Mouse (Mus musculus): ENCODE measurements around the gene Tex2. TPM values are rescaled to one million over a fixed set of nuclear protein-coding genes. Genes with fewer than 3 reads are reported as not detected.
"Not testable (repeated sequence)": the region's sequence is repeated elsewhere in the genome, so short reads cannot be mapped to it uniquely, and the experiment has no call there.

Tex2 gene
- polyA plus RNA-seq, 1 experiment from 2014 or later: 12.0 TPM

DNA sequence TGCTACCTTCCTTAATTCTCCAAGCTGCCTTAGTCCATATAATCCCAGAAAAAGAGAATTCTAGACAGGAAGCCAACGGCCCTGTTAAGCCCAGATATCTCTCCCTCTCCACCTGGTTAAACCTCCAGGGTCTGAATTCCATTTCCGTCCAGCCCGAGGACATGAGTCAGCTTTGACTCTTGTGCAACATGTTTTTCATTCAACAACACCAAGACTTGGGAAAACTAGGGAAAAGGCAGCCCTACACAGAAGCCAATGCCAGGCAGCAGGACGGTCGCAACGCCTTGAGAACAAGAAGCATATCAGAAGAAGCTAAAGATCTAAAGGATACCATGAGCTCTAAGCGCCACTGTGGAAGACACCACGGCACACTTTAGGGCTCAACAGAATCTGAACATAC, 32.8 kb downstream of the Tex2 start:
- H3K27me3 ChIP-seq (replicated peaks; ENCODE audit: control insufficient read depth, insufficient read depth, low read length): no peaks in the 10 kb centered on the region
- H3K4me2 ChIP-seq (ENCODE audit: low read depth, low read length): no peak overlapping the region
- no peaks in the 10 kb centered on the region for H3K36me3 ChIP-seq (ENCODE audit: control insufficient read depth, insufficient read depth, low read length)
- H3K4me1 ChIP-seq (ENCODE audit: control insufficient read depth, insufficient read depth, low read length): no peaks in the 10 kb centered on the region
- 84% methylated on average over 8 of the region's 8 CpGs for WGBS
- DNase-seq (ENCODE audit: low spot score) (no peak), ATAC-seq (ENCODE audit: low read depth) (no peak)
- H3K9ac ChIP-seq (ENCODE audit: low read depth, low read length): no peak overlapping the region
- no peaks in the 10 kb centered on the region for H3K9me3 ChIP-seq (ENCODE audit: control insufficient read depth, low read length)
- no peak overlapping the region for H3K27ac ChIP-seq (replicated peaks; ENCODE audit: low read depth, low read length)
- no peak overlapping the region for H3K4me3 ChIP-seq (ENCODE audit: low read depth, low read length)

DNA sequence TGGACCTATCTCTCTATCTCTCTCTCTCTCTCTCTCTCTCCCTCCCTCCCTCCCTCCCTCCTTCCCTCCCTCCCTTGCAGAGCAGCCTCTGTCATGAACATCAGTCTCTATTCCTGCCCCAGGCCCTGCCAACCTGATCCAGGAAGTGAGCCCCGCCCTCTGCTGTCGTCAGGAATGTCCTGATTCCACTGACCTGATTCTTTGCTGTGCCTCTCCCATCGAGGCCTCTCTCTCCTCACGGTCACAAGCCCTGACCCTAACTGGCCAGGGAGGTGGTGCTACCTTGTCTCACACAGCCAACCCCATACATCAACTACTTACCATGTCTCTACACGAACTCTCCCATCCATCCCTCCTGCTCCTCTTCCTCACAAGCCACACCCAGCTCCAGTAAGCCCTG, 33.3 kb downstream of the Tex2 start:
- H3K27ac ChIP-seq (replicated peaks; ENCODE audit: low read depth, low read length): no peak overlapping the region
- 33% methylated on average over 5 of the region's 5 CpGs for WGBS
- no peaks in the 10 kb centered on the region for H3K4me1 ChIP-seq (ENCODE audit: control insufficient read depth, insufficient read depth, low read length)
- H3K4me2 ChIP-seq (ENCODE audit: low read depth, low read length): no peak overlapping the region
- H3K9ac ChIP-seq (ENCODE audit: low read depth, low read length): no peak overlapping the region
- H3K36me3 ChIP-seq (ENCODE audit: control insufficient read depth, insufficient read depth, low read length): no peaks in the 10 kb centered on the region
- DNase-seq (ENCODE audit: low spot score) (no peak), ATAC-seq (ENCODE audit: low read depth) (no peak)
- no peak overlapping the region for H3K4me3 ChIP-seq (ENCODE audit: low read depth, low read length)
- H3K9me3 ChIP-seq (ENCODE audit: control insufficient read depth, low read length): no peaks in the 10 kb centered on the region
- no peaks in the 10 kb centered on the region for H3K27me3 ChIP-seq (replicated peaks; ENCODE audit: control insufficient read depth, insufficient read depth, low read length)

DNA sequence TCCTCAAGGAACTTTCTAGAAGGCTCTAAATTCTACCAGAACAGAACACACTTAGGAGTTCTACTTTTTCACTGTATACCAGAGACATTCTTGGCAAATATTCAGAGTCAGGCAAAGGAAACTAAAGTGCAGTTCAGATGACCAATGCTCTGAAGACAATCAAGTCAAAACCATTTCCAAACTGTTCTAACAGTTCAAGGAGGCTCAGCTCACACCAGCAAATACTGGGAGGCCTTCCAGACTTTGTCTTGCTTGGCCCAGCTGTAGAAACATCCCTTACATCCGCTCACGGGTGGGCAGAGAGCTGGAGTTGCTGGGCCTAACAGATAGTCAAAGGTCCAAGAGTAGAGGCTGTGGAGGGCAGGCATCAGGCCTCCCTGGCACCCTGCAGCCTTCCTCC, 34.1 kb downstream of the Tex2 start:
- no peaks in the 10 kb centered on the region for H3K4me1 ChIP-seq (ENCODE audit: control insufficient read depth, insufficient read depth, low read length)
- no peak for ATAC-seq (ENCODE audit: low read depth)
- no peaks in the 10 kb centered on the region for H3K27me3 ChIP-seq (replicated peaks; ENCODE audit: control insufficient read depth, insufficient read depth, low read length)
- no peak overlapping the region for H3K9ac ChIP-seq (ENCODE audit: low read depth, low read length)
- H3K36me3 ChIP-seq (ENCODE audit: control insufficient read depth, insufficient read depth, low read length): no peaks in the 10 kb centered on the region
- H3K4me3 ChIP-seq (ENCODE audit: low read depth, low read length): no peak overlapping the region
- H3K4me2 ChIP-seq (ENCODE audit: low read depth, low read length): no peak overlapping the region
- H3K9me3 ChIP-seq (ENCODE audit: control insufficient read depth, low read length): no peaks in the 10 kb centered on the region
- no peak overlapping the region for H3K27ac ChIP-seq (replicated peaks; ENCODE audit: low read depth, low read length)
- no peak for DNase-seq (ENCODE audit: low spot score)
- WGBS: 86% methylated on average over 2 of the region's 2 CpGs

DNA sequence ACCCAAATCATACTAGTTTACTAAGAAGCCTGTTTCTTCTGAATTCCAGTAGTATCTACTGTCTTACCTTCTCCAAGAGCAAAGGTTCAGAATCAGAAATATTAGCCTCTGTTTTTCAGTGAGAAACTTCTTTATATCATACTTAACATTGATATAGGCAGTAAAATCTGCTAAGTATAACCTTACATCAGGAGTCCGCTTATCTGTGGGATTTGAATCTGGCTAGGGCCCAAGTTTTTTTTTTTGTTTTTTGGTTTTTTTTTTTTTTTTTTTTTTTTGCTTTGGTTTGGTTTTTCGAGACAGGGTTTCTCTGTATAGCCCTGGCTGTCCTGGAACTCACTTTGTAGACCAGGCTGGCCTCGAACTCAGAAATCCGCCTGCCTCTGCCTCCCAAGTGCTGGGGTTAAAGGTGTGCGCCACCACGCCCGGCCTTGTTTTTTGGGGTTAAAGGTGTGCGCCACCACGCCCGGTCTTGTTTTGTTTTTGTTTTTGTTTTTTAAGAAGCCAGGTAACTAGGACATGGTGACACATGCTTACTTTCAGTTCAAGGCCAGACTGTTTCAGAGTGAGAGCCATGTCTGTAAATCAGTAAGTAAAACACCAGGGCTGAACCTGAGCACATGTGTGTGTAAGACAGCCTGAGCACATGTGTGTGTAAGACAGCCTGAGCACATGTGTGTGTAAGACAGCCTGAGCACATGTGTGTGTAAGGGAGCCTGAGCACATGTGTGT, 35.4 kb downstream of the Tex2 start:
- not testable (repeated sequence) for H3K4me3 ChIP-seq (ENCODE audit: low read depth, low read length); H3K27ac ChIP-seq (replicated peaks; ENCODE audit: low read depth, low read length); H3K4me1 ChIP-seq (ENCODE audit: control insufficient read depth, insufficient read depth, low read length); ATAC-seq (ENCODE audit: low read depth); H3K27me3 ChIP-seq (replicated peaks; ENCODE audit: control insufficient read depth, insufficient read depth, low read length); H3K36me3 ChIP-seq (ENCODE audit: control insufficient read depth, insufficient read depth, low read length); H3K9ac ChIP-seq (ENCODE audit: low read depth, low read length); DNase-seq (ENCODE audit: low spot score); H3K4me2 ChIP-seq (ENCODE audit: low read depth, low read length); H3K9me3 ChIP-seq (ENCODE audit: control insufficient read depth, low read length)
- 89% methylated on average over 10 of the region's 10 CpGs for WGBS

DNA sequence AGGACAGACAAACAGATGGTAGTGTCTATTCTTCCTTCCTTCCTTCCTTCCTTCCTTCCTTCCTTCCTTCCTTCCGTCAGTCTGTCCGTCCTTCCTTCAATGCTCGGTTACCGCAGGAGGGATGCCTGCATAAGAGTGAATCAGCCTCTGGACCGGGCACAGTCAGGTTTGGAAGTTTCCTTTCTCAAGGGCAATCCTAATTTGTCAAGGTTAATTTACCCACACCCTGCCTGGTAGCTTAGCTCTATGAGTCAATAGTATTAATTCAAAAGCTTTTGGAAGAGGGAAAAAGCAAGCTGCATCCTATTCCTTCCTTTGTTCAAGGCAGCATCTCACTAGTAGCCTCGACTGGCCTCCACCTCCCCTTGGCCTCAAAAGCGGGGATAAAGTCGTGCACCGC, 38.8 kb downstream of the Tex2 start:
- 78% methylated on average over 9 of the region's 9 CpGs for WGBS
- no peak overlapping the region for H3K27ac ChIP-seq (replicated peaks; ENCODE audit: low read depth, low read length)
- ATAC-seq (ENCODE audit: low read depth): no peak
- H3K36me3 ChIP-seq (ENCODE audit: control insufficient read depth, insufficient read depth, low read length): no peaks in the 10 kb centered on the region
- no peak overlapping the region for H3K9ac ChIP-seq (ENCODE audit: low read depth, low read length)
- H3K9me3 ChIP-seq (ENCODE audit: control insufficient read depth, low read length): no peaks in the 10 kb centered on the region
- peaks cover 18% of the 10 kb centered on the region; the same call in 1 of the 2 replicates for H3K4me1 ChIP-seq (ENCODE audit: control insufficient read depth, insufficient read depth, low read length)
- no peak overlapping the region for H3K4me3 ChIP-seq (ENCODE audit: low read depth, low read length)
- no peak overlapping the region for H3K4me2 ChIP-seq (ENCODE audit: low read depth, low read length)
- DNase-seq (ENCODE audit: low spot score): no peak
- H3K27me3 ChIP-seq (replicated peaks; ENCODE audit: control insufficient read depth, insufficient read depth, low read length): no peaks in the 10 kb centered on the region

DNA sequence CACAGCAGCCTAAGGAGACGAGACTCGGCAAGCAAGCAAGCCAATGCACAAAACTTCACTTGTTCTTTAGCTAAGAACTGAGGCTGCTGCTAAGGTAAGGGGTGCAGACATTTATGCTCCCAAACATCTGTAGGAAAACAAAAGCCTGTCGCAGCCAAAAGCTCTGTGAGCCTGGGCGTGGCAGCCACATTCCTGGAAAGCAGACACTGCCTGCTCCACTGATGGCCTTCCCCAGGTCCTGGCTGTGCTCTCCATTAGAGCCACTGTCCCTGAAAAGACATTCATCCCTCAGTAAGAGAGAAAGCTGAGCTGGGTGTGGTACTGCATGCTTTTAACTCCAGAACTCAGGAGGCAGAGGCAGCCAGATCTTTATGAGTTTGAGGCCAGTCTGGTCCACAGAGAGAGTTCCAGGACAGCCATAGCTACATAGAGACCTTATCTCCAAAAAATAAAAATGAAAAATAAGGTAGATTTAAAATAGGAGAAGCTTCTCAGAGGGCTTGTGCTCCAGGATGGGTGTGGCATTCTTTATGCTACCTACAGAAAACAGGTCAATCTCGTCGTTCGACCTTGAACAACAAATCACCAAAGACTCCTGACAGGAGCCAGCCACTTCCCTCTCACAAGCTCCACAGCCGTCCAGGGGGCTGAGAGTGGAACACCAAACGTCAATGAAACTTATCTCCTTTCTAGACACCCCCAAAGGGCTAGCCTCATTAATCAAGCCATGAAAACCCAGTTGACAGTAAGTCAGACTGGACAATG, 39.6 kb downstream of the Tex2 start:
- H3K9me3 ChIP-seq (ENCODE audit: control insufficient read depth, low read length): no peaks in the 10 kb centered on the region
- no peak for DNase-seq (ENCODE audit: low spot score)
- H3K27me3 ChIP-seq (replicated peaks; ENCODE audit: control insufficient read depth, insufficient read depth, low read length): no peaks in the 10 kb centered on the region
- H3K4me3 ChIP-seq (ENCODE audit: low read depth, low read length): no peak overlapping the region
- no peak overlapping the region for H3K4me2 ChIP-seq (ENCODE audit: low read depth, low read length)
- no peaks in the 10 kb centered on the region for H3K36me3 ChIP-seq (ENCODE audit: control insufficient read depth, insufficient read depth, low read length)
- H3K4me1 ChIP-seq (ENCODE audit: control insufficient read depth, insufficient read depth, low read length): peaks cover 18% of the 10 kb centered on the region
- no peak for ATAC-seq (ENCODE audit: low read depth)
- H3K9ac ChIP-seq (ENCODE audit: low read depth, low read length): no peak overlapping the region
- 52% methylated on average over 9 of the region's 9 CpGs for WGBS
- peak overlapping the region; percentile 46; the same call in 1 of the 2 replicates for H3K27ac ChIP-seq (replicated peaks; ENCODE audit: low read depth, low read length)

DNA sequence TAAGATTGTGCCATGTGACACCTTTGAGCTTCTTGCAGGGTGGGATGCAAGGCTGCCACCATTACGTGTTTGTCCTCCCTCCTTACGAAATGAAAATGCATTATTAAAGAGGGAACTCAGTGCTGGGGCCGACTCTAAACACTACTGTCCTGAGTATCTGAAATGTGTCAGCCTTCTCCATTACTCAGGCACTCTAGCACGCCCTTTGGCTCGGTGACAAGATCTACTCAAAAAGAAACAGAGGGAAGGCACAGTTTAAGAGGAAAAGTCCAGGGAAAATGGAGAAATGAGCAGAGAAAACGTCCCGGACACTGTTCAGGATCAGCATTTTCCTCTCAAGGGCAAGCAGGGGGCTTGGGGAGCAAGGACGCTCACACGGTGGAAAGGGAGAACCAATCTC, 40.3 kb downstream of the Tex2 start:
- Histone ChIP-seq H3K4me2 (ENCODE audit: low read depth, low read length) (no peak overlapping the region), H3K4me1 (ENCODE audit: control insufficient read depth, insufficient read depth, low read length) (peaks cover 18% of the 10 kb centered on the region), H3K27ac (replicated peaks; ENCODE audit: low read depth, low read length) (peak overlapping the region; percentile 46; the same call in 1 of the 2 replicates), H3K9me3 (ENCODE audit: control insufficient read depth, low read length) (no peaks in the 10 kb centered on the region), H3K36me3 (ENCODE audit: control insufficient read depth, insufficient read depth, low read length) (peaks cover 5% of the 10 kb centered on the region; the same call in 1 of the 2 replicates), H3K27me3 (replicated peaks; ENCODE audit: control insufficient read depth, insufficient read depth, low read length) (no peaks in the 10 kb centered on the region), H3K4me3 (ENCODE audit: low read depth, low read length) (no peak overlapping the region), H3K9ac (ENCODE audit: low read depth, low read length) (no peak overlapping the region)
- ATAC-seq (ENCODE audit: low read depth) (no peak), DNase-seq (ENCODE audit: low spot score) (no peak)
- WGBS: 58% methylated on average over 9 of the region's 9 CpGs

DNA sequence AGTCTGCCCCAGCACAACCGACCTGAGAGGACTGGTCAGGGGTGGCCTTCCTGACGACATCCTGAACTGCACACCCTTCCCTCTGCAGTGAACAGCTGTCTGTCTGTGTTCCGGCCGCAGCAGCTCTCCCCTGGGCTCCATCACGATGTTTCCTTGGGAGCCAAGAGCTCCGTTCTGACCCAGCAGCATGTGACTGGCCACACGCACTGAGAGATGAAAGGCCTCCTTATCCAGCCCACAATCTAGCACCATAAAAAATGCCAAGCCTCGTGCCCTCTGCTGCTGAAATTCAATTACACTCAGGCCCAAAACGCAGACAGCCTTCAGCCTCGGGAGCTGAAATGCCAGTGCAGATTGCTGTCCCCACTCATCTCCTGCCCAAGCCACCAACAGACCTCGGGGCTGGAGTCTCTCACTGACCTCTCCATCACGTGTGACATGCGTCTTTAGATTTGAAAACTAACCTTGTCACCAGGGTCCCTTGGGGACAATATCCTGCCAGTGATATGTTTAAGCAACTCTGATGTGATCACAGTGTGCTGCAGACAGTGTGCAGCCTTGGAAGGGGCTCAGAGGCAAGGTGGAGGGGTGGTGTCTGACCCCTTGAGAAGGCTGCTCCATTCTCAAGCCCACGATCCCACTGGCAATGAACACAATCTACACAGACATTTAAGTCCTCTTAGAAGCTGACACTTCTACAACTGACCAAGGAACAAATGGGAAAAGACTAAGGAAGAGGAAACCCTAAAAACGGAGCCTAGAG, 41.0 kb downstream of the Tex2 start:
- H3K27me3 ChIP-seq (replicated peaks; ENCODE audit: control insufficient read depth, insufficient read depth, low read length): no peaks in the 10 kb centered on the region
- H3K4me2 ChIP-seq (ENCODE audit: low read depth, low read length): no peak overlapping the region
- no peaks in the 10 kb centered on the region for H3K9me3 ChIP-seq (ENCODE audit: control insufficient read depth, low read length)
- peaks cover 18% of the 10 kb centered on the region for H3K4me1 ChIP-seq (ENCODE audit: control insufficient read depth, insufficient read depth, low read length)
- ATAC-seq (ENCODE audit: low read depth): peak; percentile 57
- WGBS: 41% methylated on average over 14 of the region's 15 CpGs
- H3K9ac ChIP-seq (ENCODE audit: low read depth, low read length): no peak overlapping the region
- no peak for DNase-seq (ENCODE audit: low spot score)
- no peak overlapping the region for H3K4me3 ChIP-seq (ENCODE audit: low read depth, low read length)
- H3K36me3 ChIP-seq (ENCODE audit: control insufficient read depth, insufficient read depth, low read length): peaks cover 12% of the 10 kb centered on the region
- no peak overlapping the region; the same call in 1 of the 2 replicates for H3K27ac ChIP-seq (replicated peaks; ENCODE audit: low read depth, low read length)

Measured in embryonic facial prominence, embryonic 14.5 days (tissue).